Mouse (Mus musculus) kidney, adult 8-10 months (tissue): ENCODE data around the gene Cdc14b.
A peak's percentile ranks its signal among the peaks of the same experiment; 100 is the strongest.

Experiments used
- DNase-seq, 2 experiments: peaks; one replicate each; pipeline ENCODE4 v3.0.0; 2022

Cdc14b gene

DNA sequence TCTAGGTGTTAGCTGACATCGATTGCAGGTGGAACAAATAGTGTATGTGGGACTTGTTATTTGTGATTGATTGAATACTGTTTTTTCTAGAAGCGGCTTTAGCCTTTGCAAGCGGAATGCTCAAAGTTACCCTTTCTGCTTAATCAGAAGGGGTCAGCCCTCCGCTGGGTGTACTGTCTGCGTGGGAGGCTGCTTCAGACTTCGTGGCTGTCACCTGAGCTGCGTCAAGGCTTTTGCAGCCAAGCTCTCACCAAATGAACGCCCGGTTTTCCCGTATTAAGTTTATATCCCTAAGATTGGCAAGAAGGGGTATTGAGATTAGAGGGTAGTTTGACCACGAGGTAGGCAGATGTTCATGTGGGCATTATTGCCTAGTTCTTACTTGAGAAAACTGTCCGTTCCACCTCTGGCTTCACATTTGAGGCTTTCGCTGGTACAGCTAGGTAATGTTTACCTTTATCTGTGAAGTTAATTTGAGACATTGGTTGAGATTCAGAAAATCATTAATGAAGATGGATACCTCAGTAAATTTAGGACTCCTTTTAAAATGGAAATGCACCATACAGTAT lies 111.9 kb downstream of the Cdc14b start:
- DNase-seq: peak; percentile 13 to 21

DNA sequence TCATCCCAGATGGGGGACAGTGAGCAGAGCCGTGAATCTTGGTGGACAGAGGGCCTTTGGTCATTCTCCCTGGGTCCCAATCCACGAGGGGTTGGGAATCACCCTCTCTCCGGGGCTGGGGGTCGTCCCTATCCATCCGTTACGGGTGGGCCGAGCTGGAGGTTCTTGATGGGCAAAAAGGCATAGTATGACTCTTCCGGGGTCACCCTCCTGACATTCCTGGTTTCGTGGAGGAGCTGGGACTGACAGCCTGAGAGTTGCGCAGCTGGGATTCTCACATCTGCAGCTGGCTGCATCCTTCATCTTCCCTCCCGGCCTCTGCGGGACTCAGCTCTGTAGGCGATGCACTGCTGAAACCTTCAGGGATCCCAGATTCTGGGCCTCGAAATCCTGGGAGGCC lies 112.5 kb downstream of the Cdc14b start:
- DNase-seq: peak in 1 of 2 experiments; percentile 15

DNA sequence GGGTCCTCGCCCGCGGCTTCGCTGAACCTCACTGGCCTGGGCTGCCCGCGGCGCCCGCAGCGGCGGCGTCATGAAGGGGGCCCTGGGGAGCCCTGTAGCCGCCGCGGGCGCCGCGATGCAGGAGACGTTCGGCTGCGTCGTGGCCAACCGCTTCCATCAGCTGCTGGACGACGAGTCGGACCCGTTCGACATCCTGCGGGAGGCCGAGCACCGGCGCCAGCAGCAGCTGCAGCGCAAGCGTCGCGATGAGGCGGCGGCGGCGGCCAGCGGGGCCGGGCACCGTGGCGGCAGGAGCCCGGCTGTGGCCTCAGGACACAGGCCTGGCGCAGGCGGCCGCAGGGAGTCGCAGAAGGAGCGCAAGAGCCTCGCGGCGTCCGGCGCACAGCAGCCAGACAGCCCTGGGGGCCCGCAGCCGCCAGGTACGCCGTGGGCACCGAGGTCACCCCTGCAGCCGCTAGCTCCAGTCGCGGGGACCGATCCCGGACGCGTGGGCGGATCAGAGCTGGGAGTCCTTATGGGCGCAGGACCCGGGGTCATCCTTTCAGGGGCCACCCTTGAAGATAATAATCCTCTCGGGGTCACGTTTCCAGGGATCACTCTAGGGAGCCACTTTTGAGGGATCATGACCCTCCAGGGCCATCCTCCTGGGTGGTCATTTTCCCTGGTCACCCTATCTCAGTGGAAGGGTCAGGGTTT lies 113.0 kb downstream of the Cdc14b start:
- DNase-seq: peak; percentile 26 to 35

DNA sequence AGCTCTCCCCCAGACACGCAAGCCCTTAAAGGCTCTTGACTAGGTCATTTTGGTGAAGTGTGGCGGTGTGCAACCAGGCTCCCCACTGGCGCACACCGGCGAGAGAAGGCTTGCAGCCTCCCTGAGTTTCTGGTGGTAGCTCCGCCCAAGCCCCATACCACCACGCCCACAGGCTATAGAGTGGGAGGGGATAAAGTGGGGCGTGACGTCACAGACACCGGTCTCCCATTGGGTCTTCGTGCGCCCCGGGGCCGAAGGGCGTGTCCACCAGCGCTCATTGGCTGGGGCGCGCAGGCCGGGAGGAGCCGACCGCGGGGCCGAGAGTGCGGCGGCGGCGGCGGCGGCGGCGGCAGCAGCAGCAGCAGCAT lies 113.6 kb downstream of the Cdc14b start, which contains the start of gene Habp4:
Gene Habp4 (plus strand): TSS at position 277 of the 368 bp plus-strand sequence.
- peak; percentile 98 to 99 for DNase-seq

DNA sequence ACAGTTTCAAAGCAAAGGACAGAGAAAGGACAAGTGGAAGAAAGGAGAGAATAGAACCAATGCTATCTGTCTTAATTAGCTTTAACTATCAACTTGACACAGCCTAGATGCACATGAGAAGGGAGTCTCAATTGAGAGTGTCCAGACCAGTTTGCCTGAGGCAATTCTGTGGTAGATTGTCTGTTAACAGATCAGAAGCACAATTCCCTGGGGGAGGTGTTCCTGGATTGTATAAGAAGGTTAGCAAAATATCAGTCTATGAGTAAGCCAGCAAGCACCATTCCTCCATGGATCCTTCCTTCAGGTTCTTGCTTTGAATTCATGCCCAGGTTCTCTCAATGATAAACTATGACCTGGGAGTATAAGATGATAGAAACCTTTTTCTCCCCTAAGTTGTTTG lies 118.1 kb downstream of the Cdc14b start:
- DNase-seq: no peak

DNA sequence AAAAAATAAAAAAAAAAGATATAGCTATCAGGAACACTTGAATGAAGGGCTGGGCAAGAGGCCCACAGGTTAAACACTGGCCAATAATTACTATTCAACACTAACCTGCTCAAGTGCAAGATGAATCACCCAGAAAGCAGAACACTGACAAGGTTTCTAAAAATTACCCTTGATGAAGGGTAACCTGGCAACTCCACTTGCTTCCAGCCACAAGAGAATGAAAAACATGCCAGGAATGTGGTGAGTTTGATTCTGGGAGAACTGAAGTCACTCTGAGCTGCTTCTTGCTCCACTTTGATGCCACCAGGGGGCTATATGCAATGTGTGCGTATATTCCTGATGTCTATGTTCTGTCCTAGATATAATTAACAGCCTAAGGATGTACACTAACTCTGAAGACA lies 119.9 kb downstream of the Cdc14b start:
- peak; percentile 76 to 81 for DNase-seq

DNA sequence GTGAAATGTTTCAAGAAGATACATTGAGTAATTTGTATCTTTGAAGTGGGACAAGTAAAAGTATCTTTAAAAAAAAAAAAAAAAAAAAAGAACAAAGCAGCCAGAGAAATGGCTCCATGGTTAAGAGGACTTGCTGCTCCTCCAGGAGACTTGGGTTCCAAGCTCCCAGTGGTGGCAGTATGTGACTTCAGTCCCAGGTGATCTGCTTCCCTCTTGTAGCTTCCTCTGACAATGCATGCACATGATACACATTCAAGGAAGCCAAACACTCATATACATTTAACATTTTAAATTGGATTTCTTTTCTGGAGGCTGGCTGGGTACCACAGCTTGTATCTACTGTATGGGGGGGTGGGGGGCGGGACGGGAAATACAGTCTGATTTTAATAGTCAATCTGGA lies 120.4 kb downstream of the Cdc14b start:
- no peak for DNase-seq

DNA sequence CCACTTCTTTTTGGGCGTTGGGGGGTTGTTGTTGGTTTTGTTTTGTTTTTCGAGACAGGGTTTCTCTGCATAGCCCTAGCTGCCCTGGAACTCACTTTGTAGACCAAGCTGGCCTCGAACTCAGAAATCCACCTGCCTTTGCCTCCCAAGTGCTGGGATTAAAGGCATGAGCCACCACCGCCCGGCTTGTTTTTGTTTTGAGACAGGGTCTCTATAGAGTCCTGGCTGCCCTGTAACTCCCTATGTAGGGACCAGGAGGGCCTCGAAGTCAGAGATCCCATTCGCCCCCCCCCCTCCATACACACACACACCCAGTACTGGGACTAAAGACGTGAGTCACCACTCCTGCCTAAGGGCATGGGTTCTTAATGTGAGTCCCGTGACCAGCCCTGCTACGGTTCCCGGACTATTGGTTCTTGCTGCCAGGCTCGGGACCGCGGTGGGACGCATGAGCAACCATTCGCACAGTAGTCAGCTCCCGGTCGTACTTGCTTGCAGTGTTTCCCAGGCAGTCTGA lies 121.3 kb downstream of the Cdc14b start:
- peak; percentile 89 to 90 for DNase-seq

DNA sequence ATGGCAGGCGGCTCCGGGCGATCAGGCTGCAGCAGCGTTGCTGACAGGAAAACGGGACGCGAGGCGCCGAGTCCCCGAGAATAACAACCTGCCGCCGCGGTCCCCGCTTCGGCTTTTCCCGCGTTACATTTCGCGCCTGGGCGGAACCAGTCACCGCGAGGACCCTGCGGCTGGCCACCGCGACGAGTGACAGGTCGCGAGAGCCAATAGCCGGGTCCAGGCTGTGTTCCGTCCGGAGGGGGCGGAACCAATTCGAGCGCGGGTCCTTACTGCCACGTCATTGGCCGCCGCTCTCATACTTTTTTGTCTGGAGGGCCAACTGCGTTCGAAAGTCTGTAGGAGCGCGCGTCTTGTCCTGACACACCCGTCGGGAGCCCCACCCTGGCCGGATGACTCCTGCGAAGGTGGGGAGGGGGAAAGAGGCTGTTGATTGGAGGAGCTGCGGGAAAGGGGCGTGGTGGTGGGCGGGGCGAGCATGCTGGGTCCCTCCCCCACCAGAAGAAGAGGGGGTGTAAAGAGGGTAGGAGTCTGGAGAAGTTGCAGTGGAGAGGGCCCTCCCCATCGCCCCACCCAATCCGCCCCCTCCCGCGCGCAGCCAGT lies 121.9 kb downstream of the Cdc14b start, which contains the start of gene Zfp367:
Gene Zfp367 (minus strand): TSS at position 120 of the 600 bp plus-strand sequence.
- peak; percentile 98 to 99 for DNase-seq

DNA sequence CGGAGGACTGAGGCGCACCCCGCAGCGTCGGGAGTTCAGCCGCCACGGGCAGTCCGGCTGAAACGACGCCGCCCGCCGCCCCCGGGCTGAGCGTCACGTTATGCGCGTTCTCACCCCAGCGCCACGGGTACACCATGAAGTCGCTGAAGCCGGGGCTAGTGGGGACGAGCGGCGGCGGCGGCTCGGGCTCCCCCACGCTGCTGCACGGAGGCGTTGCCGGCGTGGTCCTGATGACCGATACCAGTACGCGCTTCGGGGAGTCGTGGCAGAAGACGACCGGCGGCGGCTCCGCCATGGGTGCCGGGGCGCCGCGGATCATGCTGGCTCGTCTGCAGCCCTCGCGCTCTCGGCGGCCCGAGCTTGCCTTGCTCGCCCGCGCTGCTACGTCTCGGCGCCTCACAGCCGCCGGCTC lies 122.4 kb downstream of the Cdc14b start:
- DNase-seq: no peak

DNA sequence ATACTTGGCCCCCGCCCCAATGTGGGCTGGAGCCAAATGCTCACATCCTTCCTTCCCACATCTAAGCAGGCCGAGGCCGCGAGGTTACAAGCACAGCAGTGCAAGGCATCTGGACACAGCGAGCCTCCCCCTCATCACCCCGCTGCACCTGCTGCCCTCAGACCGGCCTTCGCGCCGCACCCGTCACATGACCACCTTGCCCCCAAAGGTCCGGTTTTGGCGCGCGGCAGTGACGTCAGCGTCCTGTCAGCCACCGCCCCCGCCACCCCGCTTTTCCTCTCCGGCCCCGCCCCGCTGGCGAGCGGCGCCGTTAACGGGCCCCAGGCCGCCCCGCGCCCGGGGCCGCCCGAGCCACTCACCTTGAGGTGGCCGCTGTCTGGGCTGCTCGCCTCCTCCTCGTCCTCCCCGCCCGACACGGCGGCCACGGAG lies 122.8 kb downstream of the Cdc14b start:
- peak; percentile 82 to 87 for DNase-seq

DNA sequence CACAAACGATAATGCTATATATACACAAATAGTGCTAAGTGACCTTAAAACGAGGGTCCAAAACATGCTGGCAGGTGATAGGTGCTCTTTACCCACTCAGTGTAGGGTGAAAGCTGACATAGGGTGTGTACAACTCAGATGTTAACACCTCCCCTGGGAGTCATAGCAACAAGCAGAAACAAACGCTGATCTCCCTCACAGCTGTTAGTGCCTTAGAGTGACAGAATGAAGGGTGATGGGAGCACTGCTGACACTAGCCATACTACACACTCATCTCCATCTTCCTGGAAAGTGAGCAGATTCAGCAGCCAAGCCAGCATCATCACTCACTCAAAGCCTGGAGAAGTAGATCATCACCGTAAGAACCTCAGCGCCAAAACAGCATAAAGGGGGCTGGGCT lies 125.0 kb downstream of the Cdc14b start:
- no peak for DNase-seq
